ENCODE assay signal across 23 mouse cellular contexts in the genomic region with DNA sequence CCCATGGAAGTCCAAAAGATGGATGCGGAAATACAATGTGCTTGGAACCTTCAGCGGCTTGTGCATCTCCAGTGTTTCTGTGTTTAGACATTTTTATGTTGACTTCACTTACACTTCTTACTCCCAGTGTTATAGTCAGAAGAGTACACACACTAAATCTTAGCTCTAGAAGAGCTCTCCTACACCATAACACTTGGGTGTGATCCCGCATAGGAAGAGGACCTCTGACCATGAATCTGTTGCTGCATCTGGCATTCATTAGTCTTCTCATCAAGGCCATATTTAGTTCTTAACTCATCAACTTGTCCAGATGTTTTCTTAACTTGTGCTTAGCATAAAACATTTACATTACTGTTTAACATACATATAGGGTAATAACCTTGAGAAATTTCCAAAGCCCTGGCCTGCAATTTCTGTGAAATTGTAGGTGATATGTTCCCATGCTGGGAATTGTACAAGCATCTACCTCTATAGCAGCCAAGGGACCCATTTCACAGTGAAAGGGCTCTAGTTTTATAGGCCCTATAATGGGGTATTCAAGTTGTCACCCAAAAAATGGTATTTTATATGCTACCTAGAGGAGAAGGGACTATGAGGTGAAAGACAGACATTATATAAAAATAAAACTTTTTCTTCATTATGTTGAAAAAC.
A peak's percentile ranks its signal among the peaks of the same experiment; 100 is the strongest.
DNase-seq lines count a peak whose midpoint lies in the region; ATAC-seq lines count a peak whose summit lies in the region.
"Had no signal": no experiment of that assay in that cellular context is flagged by ENCODE, and none has a peak within 500 bp of the region (broad histone marks: within the 10 kb centered on the region; RNA-seq: fewer than 3 reads in every experiment).

No protein-coding gene starts in this region.

- H3K4me3 ChIP-seq in embryonic facial prominence, embryonic 11.5 days (ENCODE audit: low read depth, low read length), result no peak overlapping the region
- no peak overlapping the region for H3K4me3 ChIP-seq in embryonic facial prominence, embryonic 10.5 days
- H3K4me3 ChIP-seq in midbrain, embryonic 11.5 days (ENCODE audit: low read depth, low read length), result no peak overlapping the region
- H3K4me3 ChIP-seq in midbrain, embryonic 16.5 days (ENCODE audit: low read depth, low read length), result no peak overlapping the region
- H3K4me3 ChIP-seq: embryonic facial prominence, embryonic 12.5 days; forebrain, embryonic 13.5 days; forebrain, embryonic 15.5 days had no signal

- H3K4me1 ChIP-seq in embryonic facial prominence, embryonic 11.5 days (ENCODE audit: control insufficient read depth, insufficient read depth, low read length), result no peaks in the 10 kb centered on the region
- 0 out of 2 replicates have a peak, but pooled peaks cover 5% of the 10 kb centered on the region for H3K4me1 ChIP-seq in embryonic facial prominence, embryonic 10.5 days
- H3K4me1 ChIP-seq in midbrain, embryonic 11.5 days (ENCODE audit: control insufficient read depth, insufficient read depth, low read length), result peaks cover 7% of the 10 kb centered on the region
- peaks cover 4% of the 10 kb centered on the region; the same call in 1 of the 2 replicates for H3K4me1 ChIP-seq in midbrain, embryonic 16.5 days (ENCODE audit: control insufficient read depth, insufficient read depth, low read length)
- H3K4me1 ChIP-seq: embryonic facial prominence, embryonic 12.5 days had no signal

- H3K36me3 ChIP-seq in embryonic facial prominence, embryonic 11.5 days (replicated peaks; ENCODE audit: control insufficient read depth, insufficient read depth, low read depth, low read length), result no peaks in the 10 kb centered on the region
- H3K36me3 ChIP-seq in embryonic facial prominence, embryonic 10.5 days (replicated peaks), result no peaks in the 10 kb centered on the region
- no peaks in the 10 kb centered on the region for H3K36me3 ChIP-seq in midbrain, embryonic 11.5 days (ENCODE audit: control insufficient read depth, insufficient read depth, low read length)
- no peaks in the 10 kb centered on the region for H3K36me3 ChIP-seq in midbrain, embryonic 16.5 days (ENCODE audit: control insufficient read depth, insufficient read depth, low read length)
- H3K36me3 ChIP-seq: embryonic facial prominence, embryonic 12.5 days; forebrain, embryonic 15.5 days; G1E had no signal

- H3K9ac ChIP-seq in embryonic facial prominence, embryonic 11.5 days (replicated peaks; ENCODE audit: low read length), result no peak overlapping the region
- no peak overlapping the region for H3K9ac ChIP-seq in midbrain, embryonic 11.5 days (ENCODE audit: low read length)
- H3K9ac ChIP-seq in midbrain, embryonic 16.5 days (ENCODE audit: low read depth, low read length), result no peak overlapping the region
- H3K9ac ChIP-seq: embryonic facial prominence, embryonic 12.5 days; forebrain, embryonic 13.5 days; forebrain, embryonic 15.5 days; forebrain, postnatal 0 days had no signal

- no peak overlapping the region for H3K4me2 ChIP-seq in embryonic facial prominence, embryonic 11.5 days (ENCODE audit: low read depth, low read length)
- no peak overlapping the region for H3K4me2 ChIP-seq in midbrain, embryonic 11.5 days
- H3K4me2 ChIP-seq in midbrain, embryonic 16.5 days (ENCODE audit: low read length), result no peak overlapping the region
- H3K4me2 ChIP-seq: embryonic facial prominence, embryonic 12.5 days; forebrain, embryonic 13.5 days; forebrain, embryonic 15.5 days had no signal

- H3K27me3 ChIP-seq in embryonic facial prominence, embryonic 11.5 days (ENCODE audit: control insufficient read depth, insufficient read depth, low read length), result no peaks in the 10 kb centered on the region
- no peaks in the 10 kb centered on the region for H3K27me3 ChIP-seq in embryonic facial prominence, embryonic 10.5 days (replicated peaks; ENCODE audit: low read depth, poor library complexity, severe bottlenecking)
- no peaks in the 10 kb centered on the region for H3K27me3 ChIP-seq in midbrain, embryonic 11.5 days (ENCODE audit: control insufficient read depth, insufficient read depth, low read length)
- no peaks in the 10 kb centered on the region for H3K27me3 ChIP-seq in midbrain, embryonic 16.5 days (ENCODE audit: control insufficient read depth, insufficient read depth, low read depth, low read length)
- H3K27me3 ChIP-seq: CH12.LX; embryonic facial prominence, embryonic 12.5 days; forebrain, embryonic 13.5 days; forebrain, embryonic 15.5 days; Patski had no signal

- WGBS in embryonic facial prominence, embryonic 11.5 days, result 76% methylated on average over 3 of the region's 3 CpGs
- 81% methylated on average over 3 of the region's 3 CpGs for WGBS in embryonic facial prominence, embryonic 10.5 days
- WGBS in midbrain, embryonic 11.5 days, result 91% methylated on average over 3 of the region's 3 CpGs
- WGBS in midbrain, embryonic 16.5 days, result 93% methylated on average over 3 of the region's 3 CpGs

- peak; percentile 13 for DNase-seq in embryonic facial prominence, embryonic 11.5 days (ENCODE audit: low spot score)
- DNase-seq in embryonic facial prominence, embryonic 10.5 days (ENCODE audit: low spot score), result no peak
- DNase-seq in midbrain, embryonic 11.5 days (ENCODE audit: low spot score, missing footprints), result peak; percentile 68
- no peak for DNase-seq in left cerebral cortex, postnatal 10 days (ENCODE audit: extremely low spot score in 1 of 2, low spot score in 2 of 2)
- DNase-seq: adrenal gland, adult 8-10 months; adrenal gland, postnatal 14 days; adrenal gland, postnatal 36 days; B cell, adult 2 months; cerebellum, adult 11-12 months; cerebellum, adult 2 months; cerebellum, adult 9-10 months; cerebellum, postnatal 10 days; cerebellum, postnatal 25 days had no signal

- H3K9me3 ChIP-seq in embryonic facial prominence, embryonic 11.5 days (replicated peaks; ENCODE audit: control insufficient read depth, low read length), result no peaks in the 10 kb centered on the region
- H3K9me3 ChIP-seq in embryonic facial prominence, embryonic 10.5 days, result no peaks in the 10 kb centered on the region
- H3K9me3 ChIP-seq in midbrain, embryonic 11.5 days (ENCODE audit: control insufficient read depth, low read length), result no peaks in the 10 kb centered on the region
- no peaks in the 10 kb centered on the region for H3K9me3 ChIP-seq in midbrain, embryonic 16.5 days (replicated peaks; ENCODE audit: control insufficient read depth, low read length, poor library complexity, severe bottlenecking)
- H3K9me3 ChIP-seq: embryonic facial prominence, embryonic 12.5 days; forebrain, embryonic 13.5 days; forebrain, embryonic 15.5 days; G1E had no signal

- intact Hi-C loops in left cerebral cortex, postnatal 10 days (cut with DNase I), result no loop called here

- ATAC-seq in embryonic facial prominence, embryonic 11.5 days (replicated peaks; ENCODE audit: insufficient number of reproducible peaks, low FRiP score, low TSS enrichment, low read depth), result no peak
- no peak for ATAC-seq in midbrain, embryonic 11.5 days (ENCODE audit: low FRiP score)
- no peak for ATAC-seq in midbrain, embryonic 16.5 days
- ATAC-seq: activated CD4-positive, CD25-positive, alpha-beta regulatory T cell, adult 4 months; CD4-positive, CD25-positive, alpha-beta regulatory T cell, adult 4 months; Patski had no signal

- H3K27ac ChIP-seq in embryonic facial prominence, embryonic 11.5 days (replicated peaks; ENCODE audit: low read depth, low read length), result no peak overlapping the region
- no peak overlapping the region for H3K27ac ChIP-seq in embryonic facial prominence, embryonic 10.5 days (replicated peaks)
- no peak overlapping the region for H3K27ac ChIP-seq in midbrain, embryonic 11.5 days (ENCODE audit: low read depth, low read length)
- no peak overlapping the region for H3K27ac ChIP-seq in midbrain, embryonic 16.5 days (ENCODE audit: low read length)
- H3K27ac ChIP-seq: embryonic facial prominence, embryonic 12.5 days; forebrain, embryonic 13.5 days; forebrain, embryonic 15.5 days had no signal

Comparison
In these comparisons a context has a peak if more than half of its experiments do, and no peak if none do; other contexts are left out.
1. DNase-seq: peak in embryonic facial prominence, embryonic 11.5 days (single experiment) and midbrain, embryonic 11.5 days (single experiment); none in embryonic facial prominence, embryonic 10.5 days (single experiment) and left cerebral cortex, postnatal 10 days (0 of 2).